Mouse (Mus musculus): ENCODE measurements around the gene Aldh1b1. TPM values are rescaled to one million over a fixed set of nuclear protein-coding genes. Genes with fewer than 3 reads are reported as not detected.

The Aldh1b1 gene
- polyA plus RNA-seq, 1 experiment = 13.1 TPM

DNA sequence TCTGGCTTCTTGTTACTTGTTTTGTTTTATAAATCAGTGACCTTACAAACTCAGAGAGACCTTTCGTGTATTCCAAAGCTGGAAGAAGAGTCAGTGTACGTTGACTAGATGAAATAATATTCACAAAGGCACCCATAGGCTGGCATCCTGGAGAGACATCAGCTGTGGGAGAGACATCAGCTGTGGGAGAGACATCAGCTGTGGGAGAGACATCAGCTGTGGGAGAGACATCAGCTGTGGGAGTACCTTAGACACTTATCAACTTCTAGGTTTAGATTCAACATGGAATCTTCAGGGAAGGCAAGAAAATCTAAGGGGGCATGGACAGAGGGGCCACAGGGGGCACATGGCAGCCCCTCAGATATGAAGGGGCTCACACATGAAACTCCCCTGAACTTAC is 47.4 kb downstream of the Aldh1b1 start:
- no peaks in the 10 kb centered on the region for H3K4me1 ChIP-seq (ENCODE audit: control insufficient read depth, insufficient read depth, low read length)
- no peak for TF ChIP-seq CTCF (IDR thresholded peaks at IDR 0.05; ENCODE audit: control insufficient read depth, insufficient read depth, low read length)
- no peak for TF ChIP-seq POLR2A (IDR thresholded peaks at IDR 0.05; ENCODE audit: borderline replicate concordance, control insufficient read depth, low read depth, low read length)
- WGBS = 76% methylated on average over 2 of the region's 2 CpGs
- no peak overlapping the region for H3K27ac ChIP-seq (ENCODE audit: control insufficient read depth, insufficient read depth, low read depth, low read length, poor library complexity)
- H3K4me3 ChIP-seq (replicated peaks; ENCODE audit: control insufficient read depth, low read depth, low read length) = no peak overlapping the region

DNA sequence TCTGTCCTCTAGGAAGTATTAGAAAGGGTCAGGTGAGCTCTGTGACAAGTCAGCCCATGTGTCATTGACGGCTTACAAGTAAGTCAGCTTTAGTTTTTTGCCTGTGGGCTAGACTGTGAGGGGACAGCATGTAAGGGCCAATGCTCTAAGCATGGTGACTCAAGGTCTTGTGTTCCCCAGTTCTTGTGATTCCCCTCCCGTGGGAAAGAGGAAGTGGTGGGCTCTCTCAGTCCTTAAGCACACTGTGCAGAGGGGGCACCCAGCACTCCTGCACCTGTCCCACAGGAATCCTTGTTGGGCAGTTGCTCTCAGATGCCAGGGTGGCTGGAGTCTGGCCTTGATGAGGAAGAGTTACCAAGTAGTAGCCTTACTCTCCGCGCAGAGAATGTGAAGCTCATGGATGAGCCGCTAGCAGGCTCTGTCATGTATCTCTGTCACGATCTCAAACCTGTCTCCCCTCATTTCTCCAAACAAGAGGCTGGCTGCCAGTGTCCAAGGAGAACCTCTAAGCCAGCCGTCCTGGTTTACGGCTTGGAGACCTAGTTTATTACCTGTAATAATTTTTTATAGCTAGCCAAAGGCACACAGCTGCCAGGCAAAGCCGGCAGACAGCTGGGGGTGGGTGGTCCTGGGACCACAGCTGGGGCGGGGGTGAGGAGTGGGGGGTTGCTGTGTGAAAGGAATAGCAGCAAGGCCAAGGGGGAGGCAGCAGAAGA is 49.4 kb downstream of the Aldh1b1 start, which contains the start of gene Stra6l:
Stra6l (plus strand) TSS at position 556 of the 716 bp plus-strand sequence.
- TF ChIP-seq POLR2A (IDR thresholded peaks at IDR 0.05; ENCODE audit: borderline replicate concordance, control insufficient read depth, low read depth, low read length) (no peak), CTCF (IDR thresholded peaks at IDR 0.05; ENCODE audit: control insufficient read depth, insufficient read depth, low read length) (no peak)
- H3K4me3 ChIP-seq (replicated peaks; ENCODE audit: control insufficient read depth, low read depth, low read length) = no peak within 1 kb of the TSS
- H3K4me1 ChIP-seq (ENCODE audit: control insufficient read depth, insufficient read depth, low read length) = no peaks in the 10 kb centered on the region
- WGBS = 25% methylated on average over 10 of the region's 10 CpGs
- no peak within 1 kb of the TSS for H3K27ac ChIP-seq (ENCODE audit: control insufficient read depth, insufficient read depth, low read depth, low read length, poor library complexity)

- Histone ChIP-seq H3K27ac (ENCODE audit: control insufficient read depth, insufficient read depth, low read depth, low read length, poor library complexity) (no peak overlapping the region), H3K4me3 (replicated peaks; ENCODE audit: control insufficient read depth, low read depth, low read length) (no peak overlapping the region), H3K4me1 (ENCODE audit: control insufficient read depth, insufficient read depth, low read length) (no peaks in the 10 kb centered on the region)
- WGBS = 37% methylated on average over 10 of the region's 10 CpGs
- TF ChIP-seq CTCF (IDR thresholded peaks at IDR 0.05; ENCODE audit: control insufficient read depth, insufficient read depth, low read length) (no peak), POLR2A (IDR thresholded peaks at IDR 0.05; ENCODE audit: borderline replicate concordance, control insufficient read depth, low read depth, low read length) (no peak)
Measured at GRCm38 (mm10) chr4:45848825-45849156, 50.0 kb downstream of the Aldh1b1 start.

DNA sequence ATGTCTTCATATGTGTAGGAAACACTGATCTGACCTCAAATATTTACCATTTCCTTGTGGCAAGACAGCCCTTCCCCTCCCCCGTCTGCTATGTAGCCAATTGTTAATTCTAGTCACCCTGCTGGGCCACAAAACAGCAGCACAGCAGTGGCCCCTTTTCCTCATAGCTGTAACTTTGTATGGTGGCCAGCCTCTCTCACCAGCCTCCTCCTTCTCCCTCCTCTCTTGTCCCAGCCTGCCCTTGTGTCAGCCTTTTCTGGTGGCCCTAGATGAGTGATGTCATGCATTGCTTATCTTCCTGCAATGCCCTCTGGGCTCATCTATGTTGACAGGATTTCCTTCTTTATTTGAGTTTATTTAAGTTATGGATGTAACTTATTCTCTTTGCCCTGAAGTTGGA is 50.6 kb downstream of the Aldh1b1 start:
- no peak overlapping the region for H3K27ac ChIP-seq (ENCODE audit: control insufficient read depth, insufficient read depth, low read depth, low read length, poor library complexity)
- no peak overlapping the region for H3K4me3 ChIP-seq (replicated peaks; ENCODE audit: control insufficient read depth, low read depth, low read length)
- TF ChIP-seq POLR2A (IDR thresholded peaks at IDR 0.05; ENCODE audit: borderline replicate concordance, control insufficient read depth, low read depth, low read length) (no peak), CTCF (IDR thresholded peaks at IDR 0.05; ENCODE audit: control insufficient read depth, insufficient read depth, low read length) (no peak)
- 39% methylated on average over 1 of the region's 1 CpGs for WGBS
- no peaks in the 10 kb centered on the region for H3K4me1 ChIP-seq (ENCODE audit: control insufficient read depth, insufficient read depth, low read length)

- H3K4me1 ChIP-seq (ENCODE audit: control insufficient read depth, insufficient read depth, low read length) = no peaks in the 10 kb centered on the region
- WGBS = 51% methylated on average over 3 of the region's 3 CpGs
- TF ChIP-seq POLR2A (IDR thresholded peaks at IDR 0.05; ENCODE audit: borderline replicate concordance, control insufficient read depth, low read depth, low read length) = no peak
- H3K27ac ChIP-seq (ENCODE audit: control insufficient read depth, insufficient read depth, low read depth, low read length, poor library complexity) = no peak overlapping the region
- H3K4me3 ChIP-seq (replicated peaks; ENCODE audit: control insufficient read depth, low read depth, low read length) = no peak overlapping the region
Measured at GRCm38 (mm10) chr4:45851640-45852051, 52.8 kb downstream of the Aldh1b1 start.

- TF ChIP-seq POLR2A (IDR thresholded peaks at IDR 0.05; ENCODE audit: borderline replicate concordance, control insufficient read depth, low read depth, low read length) (no peak), CTCF (IDR thresholded peaks at IDR 0.05; ENCODE audit: control insufficient read depth, insufficient read depth, low read length) (no peak)
- 85% methylated on average over 15 of the region's 15 CpGs for WGBS
- Histone ChIP-seq H3K4me3 (replicated peaks; ENCODE audit: control insufficient read depth, low read depth, low read length) (no peak overlapping the region), H3K27ac (ENCODE audit: control insufficient read depth, insufficient read depth, low read depth, low read length, poor library complexity) (no peak overlapping the region), H3K4me1 (ENCODE audit: control insufficient read depth, insufficient read depth, low read length) (no peaks in the 10 kb centered on the region)
Measured at GRCm38 (mm10) chr4:45853496-45854246, 54.8 kb downstream of the Aldh1b1 start.

Other genes with a start within 250 kb of the Aldh1b1 start
- 1.6 TPM in 1 of 2 replicates, not detected in the other for gene Igfbpl1, start 27.9 kb downstream of the Aldh1b1 start, polyA plus RNA-seq (2011; ENCODE audit: insufficient read depth, insufficient read length, low replicate concordance, missing spikeins)
- gene Stra6l, start 49.6 kb downstream of the Aldh1b1 start, polyA plus RNA-seq (2011; ENCODE audit: insufficient read depth, insufficient read length, low replicate concordance, missing spikeins) = not detected in 2 replicates
- 1.0 and 1.4 TPM in 2 replicates for gene Ccdc180, start 91.3 kb downstream of the Aldh1b1 start, polyA plus RNA-seq (2011; ENCODE audit: insufficient read depth, insufficient read length, low replicate concordance, missing spikeins)
- gene Tdrd7, start 166.3 kb downstream of the Aldh1b1 start, polyA plus RNA-seq (2011; ENCODE audit: insufficient read depth, insufficient read length, low replicate concordance, missing spikeins) = 8.6 and 15.2 TPM in 2 replicates
- gene Tmod1, start 239.9 kb downstream of the Aldh1b1 start, polyA plus RNA-seq (2011; ENCODE audit: insufficient read depth, insufficient read length, low replicate concordance, missing spikeins) = 41.9 and 46.9 TPM in 2 replicates